Mouse (Mus musculus) embryonic facial prominence, embryonic 10.5 days (tissue): ENCODE measurements at regions not wholly inside any gene's neighbourhood (a gene's known extent, or its start where the extent isn't known, plus 50 kb on each side); places are given as distances from the start of the nearest gene placed in this dataset. TPM values are rescaled to one million over a fixed set of nuclear protein-coding genes. Genes with fewer than 3 reads are reported as not detected.

Source experiments
- DNase-seq: peaks from one replicate; pipeline ENCODE4 v3.0.0-alpha.2; 2017; ENCODE audit warnings: low spot score
- H3K27ac ChIP-seq: fragments of 300-500 bp; sonication (generic); replicated peaks from 2 replicates; pipeline ENCODE4 v1.5.1; 2016; ENCODE audit warnings: mild to moderate bottlenecking
- H3K27me3 ChIP-seq: fragments of 300-500 bp; sonication (generic); replicated peaks from 2 replicates; pipeline ENCODE4 v1.6.1; 2016; ENCODE audit warnings: low read depth, mild to moderate bottlenecking; ENCODE audit not compliant: poor library complexity, severe bottlenecking
- H3K36me3 ChIP-seq: fragments of 300-500 bp; sonication (generic); replicated peaks from 2 replicates; pipeline ENCODE4 v1.6.1; 2016; ENCODE audit warnings: mild to moderate bottlenecking, moderate library complexity
- H3K4me1 ChIP-seq: fragments of 300-500 bp; sonication (generic); 2 replicates; pipeline ENCODE4 v1.6.1; 2016
- H3K4me3 ChIP-seq: fragments of 300-500 bp; sonication (generic); 2 replicates; pipeline ENCODE4 v1.5.1; 2016; ENCODE audit warnings: mild to moderate bottlenecking, moderate library complexity
- H3K9me3 ChIP-seq: fragments of 300-500 bp; sonication (generic); 2 replicates; pipeline ENCODE4 v1.6.1; 2016; ENCODE audit warnings: mild to moderate bottlenecking
- WGBS: fragments of 180-500 bp; shearing (Covaris S2); methylation state at CpG from one replicate; pipeline ENCODE4 v1.1.7; 2016; 5-methylcytosine and 5-hydroxymethylcytosine counted together
- microRNA-seq: library from miRNA; unstranded; fragments of <30 nt; microRNA quantifications from one replicate; pipeline ENCODE4, GENCODE M21; 2017

DNA sequence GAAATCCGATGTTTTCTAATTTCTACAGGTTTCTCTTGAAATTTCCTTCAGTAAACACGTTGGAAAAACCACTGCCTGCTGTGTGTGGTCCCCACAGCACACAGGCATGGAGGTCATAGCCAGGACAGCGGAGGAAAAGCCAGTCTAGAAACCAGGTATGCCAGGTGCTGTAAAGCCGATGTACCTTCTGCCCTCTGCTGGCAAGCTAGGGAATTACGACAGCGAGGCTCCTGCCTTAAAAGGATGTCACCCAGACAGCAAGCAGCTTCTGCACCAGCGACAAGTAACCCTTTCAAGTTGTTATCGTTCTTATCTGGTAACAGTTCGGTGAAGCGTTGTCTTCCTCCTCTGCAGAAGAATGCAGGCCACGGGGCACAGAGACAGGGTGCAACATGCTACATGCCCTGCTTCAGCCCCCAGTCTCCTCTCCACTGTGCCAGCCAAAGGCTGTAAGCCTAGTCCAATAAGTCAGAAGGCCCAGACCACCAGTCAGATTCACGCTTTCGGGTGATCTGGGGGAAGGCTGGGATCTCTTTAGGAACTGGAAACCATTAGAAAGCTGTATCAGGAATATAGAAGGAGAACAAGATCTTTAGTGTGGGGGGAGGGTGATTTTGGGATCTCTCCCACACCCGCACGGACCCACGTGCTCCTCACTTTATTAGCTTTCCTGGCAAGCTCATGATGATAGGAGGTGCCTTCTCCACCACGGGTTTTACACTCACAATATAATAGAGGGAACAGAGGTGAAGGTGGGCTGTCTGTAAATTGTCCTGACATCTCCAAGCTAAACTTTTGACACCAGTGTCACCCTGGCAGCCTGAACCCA lies 79.9 kb upstream of the Elac2 start:
- Histone ChIP-seq H3K27me3 (0 out of 2 replicates have a peak, but pooled peaks cover 17% of the 10 kb centered on the region), H3K27ac (0 out of 2 replicates have a peak overlapping the region, but pooled peaks have one; percentile 36), H3K9me3 (no peaks in the 10 kb centered on the region), H3K4me3 (no peak overlapping the region), H3K36me3 (no peaks in the 10 kb centered on the region), H3K4me1 (peaks cover 14% of the 10 kb centered on the region)
- WGBS: 38% methylated on average over 17 of the region's 17 CpGs
- DNase-seq: peak; percentile 78

DNA sequence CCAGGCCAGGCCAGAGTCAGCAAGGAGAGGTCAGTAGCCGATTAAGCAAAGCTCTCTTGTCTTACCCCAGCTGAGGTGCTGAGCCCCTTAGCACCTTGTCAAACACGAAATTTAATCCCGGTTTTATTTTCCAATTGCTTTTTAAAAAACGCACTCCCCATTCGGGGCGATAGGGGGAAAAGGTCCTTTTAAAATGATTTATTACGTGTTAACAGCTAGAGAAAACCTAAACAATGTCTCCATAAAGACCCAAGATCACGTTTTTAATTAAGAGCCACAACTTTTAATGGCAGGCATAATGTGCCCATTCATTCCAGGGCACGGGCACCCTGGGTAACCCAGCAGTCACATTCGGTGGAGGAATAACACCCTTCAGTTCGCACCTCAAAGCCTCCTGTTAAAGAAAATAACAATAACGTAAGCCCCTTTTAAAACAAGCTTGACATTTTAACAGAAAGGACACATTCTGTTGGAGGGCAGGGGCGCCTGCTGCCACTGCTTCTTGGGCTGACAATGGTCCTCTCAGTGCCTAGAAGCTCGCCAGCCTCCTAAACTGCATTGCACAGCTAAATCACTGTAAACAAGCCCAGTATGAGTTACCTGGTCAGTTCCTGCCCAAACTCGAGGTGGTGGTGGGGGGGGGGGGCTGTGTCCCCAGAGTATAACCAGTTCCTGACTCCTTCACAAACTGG lies 79.1 kb upstream of the Elac2 start:
- H3K36me3 ChIP-seq: no peaks in the 10 kb centered on the region
- 63% methylated on average over 15 of the region's 15 CpGs for WGBS
- DNase-seq: no peak
- H3K9me3 ChIP-seq: no peaks in the 10 kb centered on the region
- no peak overlapping the region for H3K4me3 ChIP-seq
- H3K27me3 ChIP-seq: 0 out of 2 replicates have a peak, but pooled peaks cover 17% of the 10 kb centered on the region
- H3K27ac ChIP-seq: no peak overlapping the region
- H3K4me1 ChIP-seq: peaks cover 14% of the 10 kb centered on the region

DNA sequence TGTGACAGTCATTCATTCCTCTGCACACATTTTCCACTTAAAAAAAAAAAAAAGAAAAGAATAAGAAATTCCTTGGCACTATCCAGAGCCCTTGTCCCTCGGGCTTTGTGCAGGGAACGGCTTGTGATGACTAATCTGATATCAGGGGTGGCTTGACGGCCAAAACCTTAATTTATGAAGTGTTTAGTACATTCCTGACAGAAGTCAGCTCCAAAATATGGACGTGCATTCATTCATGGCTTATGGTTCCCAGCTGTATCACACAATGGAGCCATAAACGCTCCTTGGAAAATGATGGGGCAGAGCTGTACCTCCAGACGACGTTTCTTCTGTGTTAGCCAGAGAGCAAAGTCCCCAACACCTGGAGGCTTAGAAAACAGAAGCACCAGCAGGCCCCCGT lies 62.1 kb upstream of the Elac2 start:
- no peaks in the 10 kb centered on the region for H3K27me3 ChIP-seq
- DNase-seq: no peak
- H3K9me3 ChIP-seq: no peaks in the 10 kb centered on the region
- WGBS: 75% methylated on average over 8 of the region's 8 CpGs
- no peaks in the 10 kb centered on the region for H3K4me1 ChIP-seq
- no peak overlapping the region for H3K4me3 ChIP-seq
- H3K36me3 ChIP-seq: no peaks in the 10 kb centered on the region
- no peak overlapping the region for H3K27ac ChIP-seq

DNA sequence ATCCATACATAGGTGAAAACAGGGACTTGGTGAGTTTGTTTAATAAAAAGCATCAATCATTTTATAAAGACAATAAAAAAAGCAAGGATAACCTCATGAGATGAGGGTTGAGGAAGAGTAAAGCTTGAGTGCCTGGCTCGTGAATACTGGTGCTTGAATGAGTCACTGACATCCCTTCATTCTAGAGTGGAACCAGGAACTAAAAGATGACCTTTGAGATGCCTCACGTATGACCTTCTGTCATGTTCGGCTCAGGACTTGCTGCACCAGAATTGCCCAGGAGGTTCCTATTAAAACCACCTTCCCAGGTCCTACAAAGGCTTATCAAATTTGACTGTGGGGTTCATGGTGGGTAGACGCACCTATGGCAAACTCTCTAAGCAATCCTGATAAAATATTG lies 61.5 kb upstream of the Elac2 start:
- Histone ChIP-seq H3K9me3 (no peaks in the 10 kb centered on the region), H3K4me1 (no peaks in the 10 kb centered on the region), H3K36me3 (no peaks in the 10 kb centered on the region), H3K27ac (no peak overlapping the region), H3K4me3 (no peak overlapping the region), H3K27me3 (no peaks in the 10 kb centered on the region)
- 82% methylated on average over 4 of the region's 4 CpGs for WGBS
- no peak for DNase-seq

DNA sequence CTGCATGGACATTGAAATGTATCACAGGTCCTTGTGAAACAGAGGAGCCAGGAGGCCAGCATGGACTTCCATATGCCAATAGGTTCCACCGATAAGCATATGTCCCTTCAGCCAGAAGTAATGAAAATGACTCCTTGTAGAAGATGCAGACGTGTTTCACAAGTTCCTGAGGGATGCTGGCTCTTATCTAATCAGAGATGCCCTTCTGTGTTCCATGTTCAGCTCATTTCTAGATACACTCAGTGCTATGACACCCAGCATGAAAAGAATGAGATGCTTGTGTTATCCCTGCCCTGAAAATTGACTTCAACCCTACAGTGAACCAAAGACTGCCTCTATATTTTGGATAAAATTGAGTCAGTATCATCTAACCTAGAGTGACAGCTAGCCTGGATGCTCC lies 53.8 kb upstream of the Elac2 start:
- no peaks in the 10 kb centered on the region for H3K36me3 ChIP-seq
- H3K9me3 ChIP-seq: no peaks in the 10 kb centered on the region
- DNase-seq: no peak
- H3K27me3 ChIP-seq: no peaks in the 10 kb centered on the region
- WGBS: 83% methylated on average over 2 of the region's 2 CpGs
- no peak overlapping the region for H3K4me3 ChIP-seq
- no peak overlapping the region for H3K27ac ChIP-seq
- no peaks in the 10 kb centered on the region for H3K4me1 ChIP-seq

DNA sequence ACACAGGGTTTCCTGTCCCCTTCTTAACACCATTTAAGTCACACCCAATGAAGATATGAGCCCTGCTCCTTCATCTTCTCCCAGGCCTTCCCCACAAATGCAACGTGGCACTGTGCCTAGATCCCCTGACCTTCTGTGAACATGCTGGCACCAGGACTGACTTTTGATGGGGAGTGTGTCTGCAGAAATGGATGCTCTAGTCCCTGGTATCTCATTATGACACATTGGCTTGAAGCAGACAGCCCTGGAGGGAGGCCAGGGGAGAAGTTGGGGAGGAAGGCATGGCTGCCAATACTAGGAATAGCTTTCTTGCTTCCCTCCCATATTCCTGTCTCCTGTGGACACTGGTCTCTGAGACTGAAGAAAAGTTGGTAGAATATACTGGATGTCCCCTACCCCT lies 52.9 kb upstream of the Elac2 start:
- H3K4me3 ChIP-seq: no peak overlapping the region

More for the DNA sequence above, 52.9 kb upstream of the Elac2 start:
- Histone ChIP-seq H3K27me3 (no peaks in the 10 kb centered on the region), H3K27ac (no peak overlapping the region), H3K36me3 (no peaks in the 10 kb centered on the region), H3K9me3 (no peaks in the 10 kb centered on the region), H3K4me1 (no peaks in the 10 kb centered on the region)
- DNase-seq: no peak
- WGBS: 80% methylated on average over 1 of the region's 1 CpGs

Small RNA genes lying in the stretch of these regions (microRNA-seq; reads per million reads assigned to microRNA genes)
- gene Gm24275: not detected
